Mouse (Mus musculus) WW6 (cell line): ENCODE data around the gene Acap1.

ENCODE experiments used
- DNase-seq: peaks from one replicate; pipeline ENCODE4 v3.0.0-alpha.2; 2013; ENCODE audit warnings: low read depth, low spot score

Acap1 gene

GRCm38 (mm10) chr11:69837952-69838713 lies 57.2 kb downstream of the Acap1 start, which contains the start of gene Tmem256:
Tmem256 (plus strand) TSS chr11:69838514.
- DNase-seq, result peak; percentile 100

- DNase-seq, result no peak
These were observed 57.8 kb downstream of the Acap1 start, which contains the start of gene Nlgn2 for GRCm38 (mm10) chr11:69837604-69837951. Nlgn2 (minus strand) TSS chr11:69837784.

- DNase-seq, result no peak
These were observed 58.4 kb downstream of the Acap1 start for GRCm38 (mm10) chr11:69836703-69837576.

- DNase-seq, result no peak
These were observed 59.4 kb downstream of the Acap1 start for GRCm38 (mm10) chr11:69835966-69836335.

- DNase-seq, result no peak
These were observed 59.9 kb downstream of the Acap1 start for GRCm38 (mm10) chr11:69835326-69835965.

- no peak for DNase-seq
These were observed 61.3 kb downstream of the Acap1 start for GRCm38 (mm10) chr11:69834001-69834549.

- DNase-seq, result no peak
These were observed 61.8 kb downstream of the Acap1 start for GRCm38 (mm10) chr11:69833554-69833953.
